Mouse (Mus musculus) spleen, postnatal 14 days (tissue): ENCODE results near the gene Kdsr.
"Not testable (repeated sequence)": the region's sequence is repeated elsewhere in the genome, so short reads cannot be mapped to it uniquely, and the experiment has no call there.

Source experiments
- DNase-seq, 2 experiments: peaks; one replicate each; pipeline ENCODE4 v3.0.0; 2021 to 2022; ENCODE audit warnings: low spot score in 2 of 2

Kdsr gene

GRCm38 (mm10) chr1:106739810-106740209, 19.7 kb downstream of the Kdsr start:
- no peak for DNase-seq

GRCm38 (mm10) chr1:106738092-106738491, 21.4 kb downstream of the Kdsr start:
- DNase-seq = peak in 1 of 2 experiments; percentile 26

GRCm38 (mm10) chr1:106736211-106736610, 23.3 kb downstream of the Kdsr start:
- DNase-seq = no peak

GRCm38 (mm10) chr1:106735586-106735985, 23.9 kb downstream of the Kdsr start:
- DNase-seq = peak in 1 of 2 experiments; percentile 20

- DNase-seq = no peak
Observed at GRCm38 (mm10) chr1:106722061-106722460, 37.5 kb downstream of the Kdsr start.

GRCm38 (mm10) chr1:106717736-106718135, 41.8 kb downstream of the Kdsr start:
- DNase-seq = not testable (repeated sequence)

GRCm38 (mm10) chr1:106717071-106717601, 42.4 kb downstream of the Kdsr start:
- peak; percentile 38 to 65 for DNase-seq

GRCm38 (mm10) chr1:106716141-106716540, 43.4 kb downstream of the Kdsr start:
- no peak for DNase-seq

- no peak for DNase-seq
Observed at GRCm38 (mm10) chr1:106715111-106716083, 44.1 kb downstream of the Kdsr start.

- no peak for DNase-seq
Observed at GRCm38 (mm10) chr1:106714530-106714981, 45.0 kb downstream of the Kdsr start.

GRCm38 (mm10) chr1:106713621-106714529, 45.7 kb downstream of the Kdsr start, which contains the start of gene Bcl2:
Bcl2 (minus strand) TSS chr1:106714274.
- DNase-seq = peak; percentile 46 to 62

GRCm38 (mm10) chr1:106712330-106712729, 47.2 kb downstream of the Kdsr start:
- DNase-seq = peak; percentile 37 to 70

GRCm38 (mm10) chr1:106711356-106712125, 48.0 kb downstream of the Kdsr start:
- no peak for DNase-seq

GRCm38 (mm10) chr1:106710202-106710601, 49.3 kb downstream of the Kdsr start:
- no peak for DNase-seq

- no peak for DNase-seq
Observed at GRCm38 (mm10) chr1:106707036-106707880, 52.3 kb downstream of the Kdsr start.

- DNase-seq = no peak
Observed at GRCm38 (mm10) chr1:106703183-106703582, 56.3 kb downstream of the Kdsr start.

- DNase-seq = no peak
Observed at GRCm38 (mm10) chr1:106702471-106703175, 56.9 kb downstream of the Kdsr start.

- no peak for DNase-seq
Observed at GRCm38 (mm10) chr1:106700520-106701114, 58.9 kb downstream of the Kdsr start.

GRCm38 (mm10) chr1:106696472-106696871, 63.1 kb downstream of the Kdsr start:
- no peak for DNase-seq
